ENCODE assay signal across 8 mouse cellular contexts in genomic region chr7:28214142-28214541, GRCm38 (mm10). TPM values are rescaled to one million over a fixed set of nuclear protein-coding genes. Genes with fewer than 3 reads are reported as not detected.
DNase-seq lines count a peak whose midpoint lies in the region.

No protein-coding gene starts in this region.

- H3K4me1 ChIP-seq in megakaryocyte, embryonic 14.5 days = peaks cover 16% of the 10 kb centered on the region

- H3K9me3 ChIP-seq in megakaryocyte, embryonic 14.5 days = no peaks in the 10 kb centered on the region

- peaks cover 5% of the 10 kb centered on the region for H3K27me3 ChIP-seq in megakaryocyte, embryonic 14.5 days (replicated peaks)

- H3K36me3 ChIP-seq in megakaryocyte, embryonic 14.5 days (replicated peaks; ENCODE audit: low read length) = no peaks in the 10 kb centered on the region

- H3K4me3 ChIP-seq in megakaryocyte, embryonic 14.5 days (replicated peaks) = peak overlapping the region; percentile 75

- DNase-seq in frontal cortex, postnatal 36 days (ENCODE audit: low spot score in 2 of 2) = peak; percentile 36 to 39
- DNase-seq in frontal cortex, postnatal 14 days (ENCODE audit: low spot score in 2 of 2) = no peak
- DNase-seq in 416B (ENCODE audit: low read depth) = peak; percentile 57
- peak; percentile 66 to 92 for DNase-seq in adrenal gland, adult (ENCODE audit: inconsistent age in 2 of 2, low spot score in 1 of 2)
- peak; percentile 53 for DNase-seq in embryo, embryonic 10.5 days (ENCODE audit: low spot score)
- peak; percentile 70 to 83 for DNase-seq in kidney, adult 8-10 months
- peak; percentile 42 for DNase-seq in thymus, adult 18-20 months

RNA-seq across cellular contexts. Expression of gene Dyrk1b, which starts 34.9 kb away (rescaled TPM):
- 49.2 and 72.9 TPM in 2 replicates for polyA plus RNA-seq in megakaryocyte, embryonic 14.5 days (2012; ENCODE audit: insufficient read depth, low replicate concordance)

RNA-seq across cellular contexts. Expression of gene Fbl, which starts 44.6 kb away (rescaled TPM):
- 156 and 233 TPM in 2 replicates for polyA plus RNA-seq in megakaryocyte, embryonic 14.5 days (2012; ENCODE audit: insufficient read depth, low replicate concordance)

RNA-seq across cellular contexts. Expression of gene Eid2, which starts 53.5 kb away (rescaled TPM):
- polyA plus RNA-seq in megakaryocyte, embryonic 14.5 days (2012; ENCODE audit: insufficient read depth, low replicate concordance) = 8.1 and 12.2 TPM in 2 replicates

Comparison
In these comparisons a context has a peak if more than half of its experiments do, and no peak if none do; other contexts are left out.
1. DNase-seq: peak in frontal cortex, postnatal 36 days (2 of 2), 416B (single experiment), adrenal gland, adult (2 of 2), embryo, embryonic 10.5 days (single experiment), kidney, adult 8-10 months (2 of 2) and thymus, adult 18-20 months (2 of 2); none in frontal cortex, postnatal 14 days (0 of 2).